Mouse (Mus musculus) ES-E14 (cell line): ENCODE measurements around the gene Znrf2.

Source experiments
- CHD2 ChIP-seq: IDR thresholded peaks from 2 replicates; pipeline ENCODE4 v1.6.1; 2014; ENCODE audit warnings: mild to moderate bottlenecking, low read depth, low read length, inconsistent platforms
- MAFK ChIP-seq: IDR thresholded peaks from 2 replicates; pipeline ENCODE4 v1.6.1; 2014; ENCODE audit warnings: mild to moderate bottlenecking, low read depth, low read length, inconsistent platforms; ENCODE audit not compliant: insufficient read depth

DNA sequence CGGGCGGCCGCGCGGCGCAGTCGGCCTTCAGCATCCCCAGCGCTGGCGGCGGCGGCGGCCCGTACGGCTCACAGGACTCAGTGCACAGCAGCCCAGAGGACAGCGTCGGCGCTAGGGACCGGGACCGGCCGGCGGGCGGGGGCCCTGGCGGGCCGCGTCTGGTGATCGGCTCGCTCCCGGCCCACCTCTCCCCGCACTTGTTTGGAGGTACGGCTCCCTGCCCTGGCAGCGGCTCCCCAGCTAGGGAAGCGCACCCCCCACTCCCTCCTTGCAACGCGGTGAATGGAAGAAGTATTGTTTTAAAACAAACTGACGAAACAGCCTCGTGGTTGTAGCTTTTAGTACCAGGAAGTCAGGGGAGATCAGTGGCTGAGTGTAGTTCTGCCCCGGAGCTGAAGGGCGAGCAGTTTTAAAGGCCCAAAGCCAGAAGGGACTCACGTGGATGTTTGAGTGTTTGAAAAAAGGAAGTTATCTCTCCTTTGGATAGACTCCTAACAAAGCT, 601 bp downstream of the Znrf2 start:
- TF ChIP-seq CHD2 = no peak
- no peak for TF ChIP-seq MAFK
